Mouse (Mus musculus): ENCODE data around the gene Rab4b.

Rab4b gene

DNA sequence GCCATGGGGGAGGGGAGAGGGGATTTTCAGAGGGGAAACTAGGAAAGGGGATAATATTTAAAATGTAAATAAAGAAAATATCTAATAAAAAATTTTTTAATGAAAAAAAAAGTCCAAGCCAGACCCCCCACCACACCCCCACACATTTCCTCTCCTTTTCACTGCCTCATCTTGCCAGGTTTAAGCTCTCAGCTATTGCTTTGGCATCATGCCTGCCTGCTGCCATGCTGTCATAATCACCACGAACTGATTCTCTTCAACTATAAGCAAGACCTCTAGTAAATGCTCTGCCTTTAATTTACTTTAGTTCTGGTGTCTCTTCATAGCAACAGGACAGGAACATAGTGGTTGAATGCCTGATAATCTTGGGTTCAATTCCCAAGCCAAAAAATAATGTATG, 3.8 kb upstream of the Rab4b start:
- no peak for DNase-seq

DNA sequence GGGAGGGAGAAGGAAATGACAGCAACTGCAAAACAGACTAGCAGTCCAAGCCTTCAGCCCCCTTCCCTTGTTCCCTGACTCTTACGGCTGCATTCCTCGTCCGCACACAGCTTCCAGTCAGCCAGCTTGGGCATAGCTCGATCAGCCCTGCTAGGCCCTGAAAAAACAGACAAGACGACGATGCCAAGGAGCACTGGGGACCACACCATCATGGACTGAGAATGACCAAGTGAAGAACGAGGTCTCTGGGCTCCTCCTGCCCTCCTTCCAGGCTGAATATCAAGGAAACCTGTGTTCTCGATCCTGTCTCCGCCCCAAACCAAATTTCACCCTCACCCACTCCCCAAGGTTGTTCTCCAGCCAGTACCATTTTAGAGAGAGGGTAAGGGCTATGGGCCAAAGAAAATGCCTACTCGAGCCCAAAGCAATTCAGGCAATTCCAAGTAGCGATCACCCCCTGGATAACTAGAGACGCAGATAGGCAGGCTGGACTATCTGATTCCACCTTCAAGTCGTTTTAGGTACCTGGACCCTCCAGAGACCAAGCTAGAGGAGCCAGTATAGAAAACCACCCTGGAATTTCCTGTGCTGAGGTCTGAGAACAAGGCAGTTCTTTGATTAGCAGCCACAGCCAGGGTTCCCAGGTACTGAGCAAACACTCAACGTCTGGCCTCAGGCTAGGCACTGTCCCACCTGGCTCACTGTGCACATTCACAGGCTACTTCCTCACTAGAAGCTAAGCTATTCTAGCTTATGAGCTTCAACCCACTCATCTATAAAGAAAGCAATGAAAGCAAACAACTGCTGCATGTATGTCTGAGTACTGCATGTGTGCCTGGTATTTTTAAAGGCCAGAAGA, 2.4 kb upstream of the Rab4b start, which contains the start of the genes Gm21983 and Mia:
Gene Gm21983, minus strand, starts transcription at position 250 of the 859 bp plus-strand sequence.
Gene Mia, minus strand, starts transcription at position 321 of the 859 bp plus-strand sequence.
- DNase-seq: no peak

DNA sequence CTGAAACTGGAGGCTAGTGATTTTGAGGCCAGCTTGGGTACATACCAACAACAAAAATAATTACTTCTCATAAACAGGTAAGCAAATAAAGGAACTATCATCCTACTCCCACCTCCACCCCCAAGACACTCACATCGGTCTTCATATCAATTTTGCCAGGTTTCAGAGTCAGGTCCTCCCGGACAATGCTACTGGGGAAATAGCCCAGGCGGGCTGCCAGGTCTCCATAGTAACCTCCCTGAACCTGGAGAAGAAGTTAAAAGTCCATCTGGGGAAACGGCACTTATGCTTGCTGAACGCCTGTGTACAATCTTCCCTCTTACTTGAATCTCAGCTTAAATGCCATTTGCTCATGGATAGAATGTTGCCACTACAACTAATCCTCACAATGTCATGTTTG, 1.3 kb upstream of the Rab4b start:
- no peak for DNase-seq

DNA sequence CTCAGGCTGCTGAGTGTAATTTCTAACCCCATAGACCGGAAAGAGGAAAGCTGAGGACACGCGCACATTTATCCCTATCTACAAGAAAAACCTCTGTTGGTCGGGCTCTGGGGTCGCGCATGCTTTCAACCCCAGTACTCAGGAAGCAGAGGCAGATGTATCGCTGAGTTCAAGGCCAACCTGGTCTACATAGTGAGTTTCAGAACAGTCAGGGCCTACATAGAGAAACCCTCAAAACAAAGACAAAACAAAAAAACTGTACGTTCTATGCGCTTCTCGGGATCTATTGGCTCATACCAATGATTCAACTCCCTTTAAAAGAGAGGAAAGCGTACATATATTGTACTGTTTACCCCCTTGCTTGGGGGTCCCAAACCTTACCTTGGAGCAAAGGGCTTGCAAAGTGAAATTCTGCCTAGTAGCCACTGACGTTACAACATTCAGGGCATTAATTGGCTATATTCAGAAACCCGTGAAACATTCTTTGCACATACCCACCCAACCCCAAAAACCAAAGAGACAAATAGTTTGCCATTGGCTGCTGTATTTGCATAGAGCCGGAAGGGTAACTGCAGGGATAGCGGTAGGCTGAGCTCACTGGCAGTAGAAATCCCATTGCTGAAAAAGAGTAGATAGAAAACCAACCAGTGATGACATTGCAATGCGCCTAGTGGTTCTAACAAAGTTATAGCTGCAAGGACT, 672 bp upstream of the Rab4b start:
- no peak for DNase-seq

DNA sequence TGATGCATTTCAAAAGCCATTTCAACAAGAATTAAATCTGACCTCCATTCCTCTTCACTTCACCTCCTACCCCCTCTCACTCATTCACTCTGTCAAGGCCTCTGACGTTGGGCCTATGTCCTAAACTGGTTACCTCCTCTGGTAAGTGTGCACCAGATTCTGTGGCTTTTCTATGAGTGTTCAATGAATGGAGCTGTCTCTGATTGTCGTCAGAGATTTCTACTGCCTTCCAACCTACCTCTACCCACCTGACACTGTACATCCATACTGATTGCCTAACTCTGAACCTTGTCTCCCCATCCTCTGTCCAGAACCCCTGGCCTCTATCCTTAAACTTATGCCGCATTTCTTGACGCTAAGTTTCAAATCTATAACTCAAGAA, 763 bp downstream of the Rab4b start:
- no peak for DNase-seq

DNA sequence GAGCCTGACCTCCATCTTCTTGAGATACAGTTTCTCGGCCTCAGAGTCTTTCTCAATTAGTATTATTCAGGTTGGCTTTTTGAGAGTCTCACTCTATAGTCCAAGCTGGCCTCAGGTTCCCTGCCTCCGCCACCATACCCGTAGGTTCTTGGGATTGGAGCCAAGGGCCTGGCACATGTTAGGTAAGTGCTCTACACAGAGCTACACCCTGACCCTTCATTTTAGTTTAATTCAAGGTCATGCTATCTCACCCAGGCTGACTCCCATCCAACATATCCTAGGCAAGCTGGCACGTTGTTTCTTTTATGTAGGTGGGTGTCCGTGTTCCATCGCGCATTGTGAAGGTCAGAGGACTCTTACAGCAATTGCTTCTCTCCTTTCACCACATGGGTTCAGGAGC, 3.8 kb downstream of the Rab4b start:
- no peak for DNase-seq

DNA sequence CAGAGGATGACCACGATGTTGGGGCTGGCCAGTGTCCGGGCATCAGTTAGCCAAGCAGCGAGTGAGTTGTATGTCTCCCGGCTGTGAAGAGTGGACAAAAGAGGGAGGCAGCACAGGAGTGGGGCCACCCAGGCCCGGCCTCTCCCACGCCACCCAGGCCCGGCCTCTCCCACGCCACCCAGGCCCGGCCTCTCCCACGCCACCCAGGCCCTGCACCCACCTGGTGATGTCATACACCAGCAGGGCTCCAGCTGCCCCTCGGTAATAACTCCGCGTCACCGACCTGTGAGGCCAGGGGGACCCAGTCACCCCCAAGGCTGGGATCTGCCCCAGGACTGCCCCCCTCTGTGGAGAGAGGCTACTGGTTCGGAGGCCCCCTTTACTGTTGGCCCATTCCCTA, 4.2 kb downstream of the Rab4b start:
- no peak for DNase-seq

DNA sequence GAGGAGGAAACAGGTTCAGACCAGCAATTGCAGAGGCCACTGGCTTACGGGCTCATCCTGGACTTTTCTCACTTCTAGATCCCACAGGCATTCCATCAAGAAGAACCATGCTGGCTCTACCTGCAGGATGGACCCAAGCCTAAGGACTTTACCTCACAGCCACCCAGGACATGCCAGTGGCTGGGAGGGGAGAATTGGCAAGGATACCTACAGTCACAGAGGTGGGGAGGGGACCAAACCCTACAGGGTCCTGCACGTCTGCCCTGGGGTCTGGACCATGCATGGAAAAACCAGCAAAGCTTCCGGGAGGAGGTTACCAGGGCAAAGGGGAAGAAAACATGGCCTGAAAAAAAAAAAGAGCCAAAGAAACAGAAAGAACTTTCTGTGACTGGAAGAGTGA, 7.7 kb downstream of the Rab4b start:
- no peak for DNase-seq

DNA sequence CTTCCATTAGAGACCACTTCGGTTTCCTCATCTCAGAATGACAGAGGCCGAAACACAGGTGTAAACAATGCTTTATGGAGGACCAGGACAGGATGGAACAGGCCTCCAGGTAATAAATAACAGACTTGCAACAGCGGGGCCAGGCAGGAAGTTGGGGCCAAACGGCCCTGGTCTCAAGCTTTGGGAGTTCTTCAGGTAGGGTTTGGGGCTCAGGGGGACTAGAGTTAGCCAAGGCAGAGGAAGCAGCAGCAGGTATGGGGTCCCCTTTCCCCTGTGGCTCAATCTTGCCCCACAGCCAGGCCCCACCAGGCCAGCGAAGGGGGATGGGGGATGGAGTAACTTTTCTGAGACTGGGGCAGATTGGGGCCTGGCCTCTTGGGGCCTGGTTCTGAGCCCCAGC, 10.3 kb downstream of the Rab4b start:
- DNase-seq: no peak

DNA sequence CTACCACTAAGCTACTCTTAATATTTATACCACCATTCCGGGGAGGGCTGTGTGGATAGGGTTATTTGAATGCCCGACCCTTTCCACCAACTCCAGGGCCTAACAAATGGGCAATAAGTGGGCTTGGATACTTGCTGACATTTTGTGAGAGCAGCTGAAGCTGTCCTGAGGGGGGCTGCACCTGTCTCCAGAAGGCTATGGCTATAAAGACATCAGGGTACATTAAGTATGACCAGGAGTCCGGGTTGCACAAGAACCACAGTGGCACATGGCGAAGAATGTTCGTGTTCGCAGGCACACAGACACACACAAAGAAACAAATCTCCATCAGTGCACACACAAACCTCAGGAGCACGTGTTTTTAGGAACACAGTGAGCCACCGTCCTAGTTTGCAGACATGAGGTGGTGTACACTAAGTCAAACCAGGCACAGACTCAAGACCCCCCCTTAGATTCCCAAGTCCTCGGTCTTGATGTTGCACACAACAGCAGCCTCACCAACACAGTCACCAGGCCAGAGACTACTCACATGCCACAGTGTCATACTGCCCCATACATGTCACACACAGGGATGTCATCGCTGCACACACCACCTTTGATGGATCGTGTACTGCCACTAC, 11.1 kb downstream of the Rab4b start:
- DNase-seq: no peak

DNA sequence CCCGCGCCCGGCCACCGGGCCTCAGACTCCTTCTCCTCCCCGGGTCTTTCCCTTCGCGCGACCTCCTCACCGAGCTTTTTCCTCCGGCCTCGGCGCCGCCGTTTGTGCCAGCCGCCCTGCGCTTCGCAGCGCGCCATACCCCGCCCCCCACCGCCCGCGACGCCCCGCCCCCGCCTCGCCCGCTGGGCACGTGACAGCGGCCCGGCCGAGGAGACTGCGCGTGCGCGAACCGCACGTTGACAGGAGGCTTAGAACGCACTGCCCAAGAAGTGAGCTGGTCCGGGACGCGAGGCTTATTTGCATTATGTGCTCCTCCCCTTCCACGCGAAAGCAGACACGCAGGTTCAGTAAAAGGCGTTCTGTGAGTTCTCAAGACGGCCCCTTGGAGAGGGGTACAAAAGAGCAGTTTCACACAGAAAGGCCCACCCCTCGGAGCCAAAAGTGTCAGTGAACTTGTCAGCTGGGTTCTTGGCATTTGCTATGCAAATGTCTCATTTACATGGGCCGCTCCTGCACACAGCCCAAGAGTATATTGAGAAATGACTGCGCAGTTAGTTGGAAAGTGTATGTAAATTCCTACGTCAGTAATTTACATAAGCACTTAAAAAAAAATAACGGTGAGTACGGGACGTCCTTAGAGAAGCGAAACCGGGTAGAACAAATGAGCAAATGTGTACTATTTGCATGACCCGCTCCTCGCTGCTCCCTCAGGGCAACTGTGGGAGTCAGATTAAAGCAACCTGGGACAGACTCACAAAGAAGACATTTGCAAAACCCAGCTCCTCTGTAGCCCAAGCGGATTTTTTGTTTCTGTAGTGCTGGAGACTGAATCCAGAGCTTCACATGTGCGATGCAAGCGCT, 11.9 kb downstream of the Rab4b start, which contains the start of gene Egln2:
Gene Egln2, minus strand, starts transcription at position 189 of the 861 bp plus-strand sequence.
- DNase-seq: peak; percentile 95

DNA sequence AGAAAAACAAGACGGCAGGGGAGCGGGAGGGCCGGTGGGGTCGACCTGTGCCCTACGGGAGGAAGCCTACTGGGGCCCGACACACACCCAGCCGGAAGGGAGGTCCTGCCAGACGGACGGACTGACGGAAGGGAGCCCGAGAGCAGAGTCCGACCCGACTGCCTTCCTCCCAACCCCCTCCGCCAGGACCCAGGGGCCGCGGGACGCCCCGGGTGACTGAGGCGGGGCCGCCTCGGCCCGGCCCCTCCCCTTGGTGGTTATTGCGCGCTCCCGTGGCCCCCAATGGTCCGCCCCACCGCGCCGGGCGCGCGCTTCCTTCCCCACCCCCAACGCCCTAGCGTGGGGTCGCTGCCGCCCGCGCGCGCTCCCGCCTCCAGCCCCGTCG, 12.5 kb downstream of the Rab4b start:
- peak; percentile 92 for DNase-seq

DNA sequence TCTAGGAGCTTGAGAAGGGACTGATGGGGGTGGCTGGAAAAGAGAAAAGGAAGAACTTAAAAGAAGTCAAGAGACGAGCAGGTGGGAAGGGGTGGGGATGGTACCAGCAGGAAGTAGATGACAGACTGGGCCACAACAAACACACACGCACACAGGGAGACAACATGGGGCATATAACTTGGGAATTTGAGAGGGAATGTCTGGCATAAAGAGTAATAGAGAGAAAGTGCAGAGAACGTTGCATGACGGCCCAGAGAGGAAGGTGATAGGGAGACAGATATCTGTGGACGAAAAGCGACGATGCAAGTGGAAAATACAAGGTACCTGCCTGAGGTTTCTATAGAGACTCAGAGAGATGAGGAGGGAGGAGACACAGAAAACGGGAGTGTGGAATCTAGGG, 13.0 kb downstream of the Rab4b start:
- DNase-seq: no peak

DNA sequence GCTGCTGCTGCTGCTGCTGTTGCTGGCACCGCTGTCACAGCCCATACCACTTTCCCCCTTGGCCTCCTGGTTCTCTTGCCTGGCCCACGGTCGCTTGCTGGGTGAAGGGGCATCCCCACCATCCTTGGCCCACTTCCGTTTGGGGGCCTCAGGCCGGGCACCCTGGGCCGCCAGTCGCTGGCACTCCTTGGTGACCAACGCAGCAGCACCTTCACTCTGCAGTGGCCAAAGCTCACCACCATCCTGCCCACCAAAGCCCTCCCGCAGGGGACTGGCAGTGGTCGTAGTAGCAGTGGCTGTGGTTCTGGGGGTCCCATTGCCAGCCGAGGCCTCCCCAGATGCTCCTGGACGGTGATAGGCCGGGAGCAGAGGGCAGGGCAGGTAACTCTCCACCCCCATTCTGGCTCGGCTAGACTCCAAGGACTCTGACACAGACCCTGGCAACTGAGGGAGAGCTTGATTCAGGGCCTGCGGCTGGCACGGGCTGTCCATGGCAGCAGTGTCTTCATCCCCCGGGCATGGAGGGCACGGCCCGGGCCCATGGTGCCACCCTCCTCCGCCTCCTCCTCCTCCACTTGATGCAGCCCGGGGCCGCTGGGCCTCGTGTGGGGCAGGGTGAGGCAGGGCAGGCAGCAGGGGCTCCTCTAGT, 13.6 kb downstream of the Rab4b start:
- no peak for DNase-seq

DNA sequence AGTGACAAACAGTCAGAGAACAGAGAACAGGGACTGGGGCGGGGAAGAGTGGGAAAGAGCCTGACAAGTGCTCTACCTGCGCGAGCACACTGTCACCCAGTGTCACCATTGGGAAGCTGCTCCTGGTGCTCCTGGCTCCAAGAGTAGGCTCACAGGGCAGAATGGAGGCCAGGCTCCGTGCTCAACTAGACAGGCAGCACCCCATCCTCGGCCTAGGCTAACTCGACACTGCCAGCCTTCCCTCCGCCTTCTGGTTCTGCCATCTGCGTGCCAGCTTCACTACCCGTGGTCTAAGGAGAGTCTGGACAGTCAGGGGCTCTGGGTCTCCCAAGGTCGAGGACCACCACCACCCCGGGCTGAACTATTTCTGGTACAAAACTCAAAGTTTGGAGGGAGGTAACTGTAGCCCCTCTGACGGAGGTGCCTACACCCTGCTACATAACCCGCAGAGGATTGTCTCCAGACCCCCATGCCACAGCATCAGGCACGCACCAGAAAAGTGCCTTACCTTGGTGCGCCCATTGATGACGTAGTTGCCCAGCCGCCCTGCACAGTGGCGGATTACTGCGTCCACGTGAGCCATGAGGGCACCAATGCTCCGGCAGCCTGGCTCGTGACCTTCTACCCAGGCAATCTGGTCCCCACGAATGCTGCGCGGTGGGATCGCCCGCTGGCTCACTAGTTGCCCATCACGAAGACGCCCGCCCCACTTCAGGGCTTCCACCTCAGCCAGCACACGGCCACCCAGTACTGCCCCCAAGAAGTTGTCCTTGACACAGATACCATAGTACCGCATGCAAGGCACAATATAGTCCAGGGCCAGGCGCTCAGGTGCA, 14.4 kb downstream of the Rab4b start:
- no peak for DNase-seq

DNA sequence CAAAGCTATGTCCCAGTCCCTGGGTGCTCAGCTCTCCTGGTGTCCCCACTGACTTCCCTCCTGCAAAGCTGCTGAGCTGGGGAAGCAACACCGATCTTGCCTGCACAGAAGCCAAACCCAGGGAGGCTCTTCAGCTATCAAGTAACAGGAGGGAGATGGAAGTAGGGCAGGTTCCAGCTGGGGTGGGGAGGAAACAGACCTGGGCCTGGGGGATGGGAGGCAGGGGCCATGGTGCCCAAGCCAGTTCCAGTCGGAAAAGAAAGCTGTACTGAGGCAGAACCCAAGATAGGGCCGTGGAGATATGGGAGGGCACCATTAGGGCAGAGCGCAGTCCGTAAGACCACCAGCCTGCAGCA, 15.3 kb downstream of the Rab4b start:
- no peak for DNase-seq

DNA sequence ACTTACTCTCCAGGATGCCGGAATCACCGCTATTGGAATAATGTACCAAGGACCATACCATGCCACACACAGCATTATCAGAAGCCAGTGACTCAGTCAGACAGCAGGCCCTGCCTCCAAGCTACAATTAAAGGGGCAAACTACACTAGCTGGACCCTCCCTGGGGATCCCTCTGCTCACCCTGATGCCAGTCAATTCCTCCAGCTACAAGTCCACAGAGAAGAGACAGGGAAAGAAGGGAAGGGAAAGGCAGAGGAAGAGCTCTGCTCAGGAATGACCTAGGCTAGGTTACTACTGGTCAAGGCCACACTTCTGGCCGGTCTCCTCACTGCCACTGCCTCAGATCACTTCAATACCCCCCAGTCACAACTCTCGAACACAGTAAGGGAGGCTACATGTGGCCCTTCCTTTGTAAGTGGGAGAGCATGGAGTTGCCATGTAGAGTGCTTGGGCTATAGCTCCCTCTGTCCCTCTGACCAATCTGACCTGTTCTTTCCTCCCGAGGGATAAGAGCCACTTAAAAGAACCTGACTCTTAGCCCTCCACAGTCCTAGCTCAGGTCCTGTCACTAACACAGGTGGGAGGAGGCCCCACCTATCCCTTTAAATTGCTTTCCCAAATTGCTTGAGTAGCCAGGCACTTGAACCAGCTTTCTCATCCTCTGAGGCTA, 15.8 kb downstream of the Rab4b start:
- no peak for DNase-seq

DNA sequence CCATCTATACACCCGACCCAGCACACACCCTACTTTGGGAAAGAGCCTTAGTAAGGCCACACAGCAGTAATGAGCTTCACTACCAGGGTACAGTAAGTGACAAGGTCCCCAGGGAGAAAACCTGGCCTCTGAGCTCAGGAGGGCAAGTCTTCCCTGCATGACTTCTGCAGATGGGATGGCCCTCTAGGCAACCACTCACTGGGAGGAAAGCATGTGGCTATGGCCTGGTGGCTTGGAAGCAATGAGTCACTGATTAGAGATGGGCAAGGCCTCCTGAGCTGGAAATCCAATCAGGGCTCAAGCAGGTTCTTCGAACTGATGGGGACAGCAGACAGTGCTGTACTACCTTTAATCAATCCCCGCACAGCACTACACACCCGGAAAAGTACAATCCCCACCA, 17.0 kb downstream of the Rab4b start:
- no peak for DNase-seq

DNA sequence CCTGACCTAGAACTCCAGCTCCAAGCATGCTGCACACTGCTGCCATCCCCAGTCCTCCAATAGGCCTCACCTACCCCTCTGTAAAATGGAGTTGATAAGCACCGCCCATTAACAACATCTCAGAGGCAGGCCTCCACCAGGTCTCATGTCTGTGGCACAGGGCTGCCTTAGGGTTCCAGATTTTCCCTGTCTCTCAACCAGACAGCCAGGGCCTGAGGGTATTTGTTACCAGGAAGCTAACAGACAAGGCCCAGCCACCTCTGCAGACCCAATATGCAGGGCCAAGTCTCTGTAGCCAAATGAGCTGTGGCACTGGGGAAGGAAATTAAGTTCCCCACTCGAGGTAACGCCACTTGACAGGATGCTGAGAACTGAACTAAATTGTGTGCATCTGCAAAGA, 17.8 kb downstream of the Rab4b start:
- no peak for DNase-seq

DNA sequence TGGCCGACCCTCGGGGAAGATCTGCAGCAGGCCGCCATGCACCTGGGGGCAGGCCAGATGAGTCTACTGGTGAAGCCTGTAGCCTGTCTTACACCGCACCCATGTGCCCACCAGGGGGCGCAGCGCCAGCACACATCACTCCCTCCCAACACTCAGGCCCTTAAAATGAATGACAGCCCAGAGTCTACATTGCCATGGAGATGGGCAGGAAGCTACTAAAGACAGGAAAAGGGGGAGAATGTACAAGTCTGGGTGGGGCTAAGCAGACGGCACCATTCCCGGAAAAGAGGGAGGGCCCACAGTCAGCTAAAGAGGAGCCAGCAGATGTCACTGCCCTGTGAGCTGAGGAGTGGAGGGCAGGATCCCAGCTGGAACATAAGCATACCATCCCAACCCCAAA, 18.8 kb downstream of the Rab4b start:
- DNase-seq: peak; percentile 86

DNA sequence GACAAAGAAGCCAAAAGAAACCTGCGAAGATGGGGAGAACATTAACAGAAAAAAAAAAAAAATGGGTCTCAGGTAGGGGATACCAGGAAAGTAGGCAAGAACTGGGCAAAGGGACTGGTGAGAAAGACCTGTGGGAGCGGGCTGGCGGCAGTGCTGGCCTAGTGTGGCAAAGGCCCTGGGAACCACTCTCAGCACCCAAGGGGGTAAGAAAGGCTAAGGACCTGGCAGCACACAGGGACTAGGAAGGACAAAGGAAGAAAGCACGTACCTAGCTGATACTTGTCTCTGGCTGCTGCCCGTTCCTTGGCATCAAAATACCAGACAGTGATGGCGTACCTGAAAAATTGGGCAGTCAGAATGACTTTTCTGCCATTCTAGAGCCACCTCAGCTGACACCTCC, 19.4 kb downstream of the Rab4b start:
- no peak for DNase-seq

All from embryo, embryonic 11 days (tissue).